Mouse (Mus musculus): ENCODE measurements around the gene Prol1.

GRCm38 (mm10) chr5:88375808-88376207, 58.7 kb downstream of the Prol1 start, which contains the start of gene Amtn:
- TF ChIP-seq EP300 (IDR thresholded peaks at IDR 0.05) (no peak), CTCF (IDR thresholded peaks at IDR 0.05) (no peak)
